Mouse (Mus musculus): ENCODE results near the gene Higd1c. TPM values are rescaled to one million over a fixed set of nuclear protein-coding genes. Genes with fewer than 3 reads are reported as not detected.
"Not testable (repeated sequence)": the region's sequence is repeated elsewhere in the genome, so short reads cannot be mapped to it uniquely, and the experiment has no call there.

The Higd1c gene
- total RNA-seq, 2 experiments from 2014 or later: not detected

- DNase-seq (ENCODE audit: low spot score in 2 of 2): no peak
- intact Hi-C loops (cut with DNase I): no loop called here
Observed at GRCm38 (mm10) chr15:100352711-100353250, 11.6 kb upstream of the Higd1c start, which contains the start of the genes Methig1 and Mettl7a2. Gene Methig1, plus strand, starts transcription at chr15:100353149. Gene Mettl7a2, plus strand, starts transcription at chr15:100353200.

GRCm38 (mm10) chr15:100353399-100353798 is 10.9 kb upstream of the Higd1c start:
- DNase-seq (ENCODE audit: low spot score in 2 of 2); intact Hi-C loops (cut with DNase I): not testable (repeated sequence)

GRCm38 (mm10) chr15:100355876-100356275 is 8.5 kb upstream of the Higd1c start:
- no peak for DNase-seq (ENCODE audit: low spot score in 2 of 2)
- intact Hi-C loops (cut with DNase I): no loop called here

GRCm38 (mm10) chr15:100365967-100366366 is 1.6 kb downstream of the Higd1c start:
- DNase-seq (ENCODE audit: low spot score in 2 of 2); intact Hi-C loops (cut with DNase I): not testable (repeated sequence)

GRCm38 (mm10) chr15:100367119-100367518 is 2.8 kb downstream of the Higd1c start:
- intact Hi-C loops (cut with DNase I): no loop called here
- no peak for DNase-seq (ENCODE audit: low spot score in 2 of 2)

GRCm38 (mm10) chr15:100375066-100375465 is 10.7 kb downstream of the Higd1c start:
- intact Hi-C loops (cut with DNase I): loop anchor here (5.0 kb wide), 1 partner anchor 113 kb away; no protein-coding TSS in a partner anchor
- peak; percentile 49 to 57 for DNase-seq (ENCODE audit: low spot score in 2 of 2)

- intact Hi-C loops (cut with DNase I): loop anchor here (5.0 kb wide), 1 partner anchor 116 kb away; no protein-coding TSS in a partner anchor
- DNase-seq (ENCODE audit: low spot score in 2 of 2): not testable (repeated sequence)
Observed at GRCm38 (mm10) chr15:100377847-100378505, 13.6 kb downstream of the Higd1c start.

GRCm38 (mm10) chr15:100379658-100380057 is 15.3 kb downstream of the Higd1c start:
- no peak for DNase-seq (ENCODE audit: low spot score in 2 of 2)
- intact Hi-C loops (cut with DNase I): loop anchor here (5.0 to 10.0 kb wide), 2 partner anchors 75 to 117 kb away; no protein-coding TSS in a partner anchor

GRCm38 (mm10) chr15:100380104-100380503 is 15.8 kb downstream of the Higd1c start:
- intact Hi-C loops (cut with DNase I): loop anchor here (10.0 kb wide), 1 partner anchor 75 kb away; no protein-coding TSS in a partner anchor
- DNase-seq (ENCODE audit: low spot score in 2 of 2): no peak

GRCm38 (mm10) chr15:100385705-100386104 is 21.4 kb downstream of the Higd1c start:
- no peak for DNase-seq (ENCODE audit: low spot score in 2 of 2)
- intact Hi-C loops (cut with DNase I): loop anchor here (10.0 kb wide), 1 partner anchor 69 kb away; no protein-coding TSS in a partner anchor

GRCm38 (mm10) chr15:100387544-100388223 is 23.3 kb downstream of the Higd1c start:
- DNase-seq (ENCODE audit: low spot score in 2 of 2): no peak
- intact Hi-C loops (cut with DNase I): loop anchor here (10.0 kb wide), 1 partner anchor 67 kb away; no protein-coding TSS in a partner anchor

GRCm38 (mm10) chr15:100388224-100388835 is 24.0 kb downstream of the Higd1c start:
- no peak for DNase-seq (ENCODE audit: low spot score in 2 of 2)
- intact Hi-C loops (cut with DNase I): loop anchor here (10.0 kb wide), 1 partner anchor 66 kb away; no protein-coding TSS in a partner anchor

- DNase-seq (ENCODE audit: low spot score in 2 of 2): no peak
- intact Hi-C loops (cut with DNase I): loop anchor here (10.0 kb wide), 1 partner anchor 66 kb away; no protein-coding TSS in a partner anchor
Observed at GRCm38 (mm10) chr15:100388886-100389285, 24.5 kb downstream of the Higd1c start.

GRCm38 (mm10) chr15:100391066-100391465 is 26.7 kb downstream of the Higd1c start:
- no peak for DNase-seq (ENCODE audit: low spot score in 2 of 2)
- intact Hi-C loops (cut with DNase I): no loop called here

GRCm38 (mm10) chr15:100391599-100391998 is 27.3 kb downstream of the Higd1c start:
- intact Hi-C loops (cut with DNase I): no loop called here
- no peak for DNase-seq (ENCODE audit: low spot score in 2 of 2)

- DNase-seq (ENCODE audit: low spot score in 2 of 2): no peak
- intact Hi-C loops (cut with DNase I): no loop called here
Observed at GRCm38 (mm10) chr15:100393016-100393415, 28.7 kb downstream of the Higd1c start.

GRCm38 (mm10) chr15:100395561-100395960 is 31.2 kb downstream of the Higd1c start:
- DNase-seq (ENCODE audit: low spot score in 2 of 2): no peak
- intact Hi-C loops (cut with DNase I): no loop called here

GRCm38 (mm10) chr15:100400592-100401250 is 36.4 kb downstream of the Higd1c start:
- DNase-seq (ENCODE audit: low spot score in 2 of 2): no peak
- intact Hi-C loops (cut with DNase I): no loop called here

GRCm38 (mm10) chr15:100401811-100402210 is 37.5 kb downstream of the Higd1c start:
- intact Hi-C loops (cut with DNase I): no loop called here
- DNase-seq (ENCODE audit: low spot score in 2 of 2): no peak
